Mouse (Mus musculus) CH12.LX (cell line): ENCODE results near the gene Tln2. TPM values are rescaled to one million over a fixed set of nuclear protein-coding genes. Genes with fewer than 3 reads are reported as not detected.

Experiments used
- DNase-seq: peaks from one replicate; pipeline ENCODE4 v3.0.0-alpha.2; 2013; ENCODE audit errors: extremely low read depth
- H3K27ac ChIP-seq: 2 replicates; pipeline ENCODE4 v1.5.1; 2012; ENCODE audit warnings: low read depth, mild to moderate bottlenecking, control low read depth, moderate library complexity; ENCODE audit not compliant: insufficient read depth
- H3K27me3 ChIP-seq: replicated peaks from 2 replicates; pipeline ENCODE3; 2012; ENCODE audit warnings: inconsistent platforms
- H3K36me3 ChIP-seq, 2 experiments: replicated peaks in 1 of 2; 2 replicates each; pipeline versions ENCODE3 to v1.6.1; 2012; ENCODE audit warnings: inconsistent platforms in 1 of 2, low read length in 1 of 2, mild to moderate bottlenecking in 1 of 2, mixed read lengths in 1 of 2, moderate library complexity in 1 of 2; ENCODE audit not compliant: control insufficient read depth in 1 of 2, insufficient read depth in 1 of 2
- H3K4me1 ChIP-seq, 2 experiments: 2 replicates each; pipeline ENCODE4 v1.6.1; 2012; ENCODE audit warnings: inconsistent platforms in 1 of 2, moderate library complexity in 1 of 2; ENCODE audit not compliant: insufficient read depth in 2 of 2, control insufficient read depth in 1 of 2
- H3K4me2 ChIP-seq: 2 replicates; pipeline ENCODE4 v1.6.1; 2012; ENCODE audit warnings: low read depth, mild to moderate bottlenecking, control low read depth; ENCODE audit not compliant: poor library complexity, insufficient read depth, severe bottlenecking
- H3K4me3 ChIP-seq, 3 experiments: fragments of 150-350 bp in 1 of 3; sonication (generic) in 1 of 3; replicated peaks in 1 of 3; 2 replicates each; pipeline versions ENCODE3 to v1.5.1; 2011 to 2012; ENCODE audit warnings: low read depth in 2 of 3, low read length in 2 of 3, mild to moderate bottlenecking in 2 of 3, moderate library complexity in 2 of 3, control low read depth in 1 of 3, improper control_type of control experiment in 1 of 3, inconsistent platforms in 1 of 3, mixed read lengths in 1 of 3; ENCODE audit not compliant: poor library complexity in 1 of 3
- H3K79me2 ChIP-seq: replicated peaks from 2 replicates; pipeline ENCODE4 v1.6.1; 2012; ENCODE audit warnings: mild to moderate bottlenecking, moderate library complexity; ENCODE audit not compliant: control insufficient read depth, poor library complexity, insufficient read depth, severe bottlenecking; ENCODE audit errors: extremely low read depth
- H3K9ac ChIP-seq: 2 replicates; pipeline ENCODE4 v1.6.1; 2012; ENCODE audit warnings: low read depth, mild to moderate bottlenecking, control low read depth, moderate library complexity; ENCODE audit not compliant: insufficient read depth
- H3K9me3 ChIP-seq: replicated peaks from 2 replicates; pipeline ENCODE3; 2012; ENCODE audit warnings: low read length, inconsistent platforms, mixed read lengths
- BHLHE40 ChIP-seq: IDR thresholded peaks from 2 replicates; pipeline ENCODE4 v1.6.1; 2011; ENCODE audit warnings: mild to moderate bottlenecking, low read depth, low read length, improper control_type of control experiment
- CHD2 ChIP-seq: IDR thresholded peaks from 2 replicates; pipeline ENCODE4 v1.6.1; 2011; ENCODE audit warnings: low read length, improper control_type of control experiment
- E2F4 ChIP-seq: IDR thresholded peaks from 2 replicates; pipeline ENCODE4 v1.6.1; 2011; ENCODE audit warnings: low read depth, low read length, improper control_type of control experiment; ENCODE audit not compliant: insufficient replicate concordance
- ELF1 ChIP-seq: IDR thresholded peaks from 2 replicates; pipeline ENCODE4 v1.6.1; 2014; ENCODE audit warnings: low read depth, mild to moderate bottlenecking, inconsistent platforms, low read length, improper control_type of control experiment
- EP300 ChIP-seq: IDR thresholded peaks from 2 replicates; pipeline ENCODE4 v1.6.1; 2011; ENCODE audit warnings: low read length, improper control_type of control experiment
- JUN ChIP-seq: IDR thresholded peaks from 2 replicates; pipeline ENCODE4 v1.6.1; 2011; ENCODE audit warnings: low read depth, mild to moderate bottlenecking, low read length, improper control_type of control experiment, moderate library complexity; ENCODE audit not compliant: insufficient read depth
- JUND ChIP-seq: conservative IDR thresholded peaks from 2 replicates; pipeline ENCODE4 v1.6.1; 2011; ENCODE audit warnings: low read depth, low read length, improper control_type of control experiment
- KAT2A ChIP-seq: IDR thresholded peaks from 2 replicates; pipeline ENCODE4 v1.6.1; 2012; ENCODE audit warnings: low read length, improper control_type of control experiment, inconsistent platforms; ENCODE audit not compliant: insufficient replicate concordance
- MEF2A ChIP-seq: IDR thresholded peaks from 2 replicates; pipeline ENCODE4 v1.6.1; 2014; ENCODE audit warnings: low read depth, mild to moderate bottlenecking, inconsistent platforms, low read length, improper control_type of control experiment, borderline replicate concordance
- MXI1 ChIP-seq: IDR thresholded peaks from 2 replicates; pipeline ENCODE4 v1.6.1; 2011; ENCODE audit warnings: mild to moderate bottlenecking, low read depth, low read length, improper control_type of control experiment
- MYC ChIP-seq: IDR thresholded peaks from 2 replicates; pipeline ENCODE4 v1.6.1; 2011; ENCODE audit warnings: low read depth, mild to moderate bottlenecking, improper control_type of control experiment, low read length
- NELFE ChIP-seq: IDR thresholded peaks from 2 replicates; pipeline ENCODE4 v1.6.1; 2011; ENCODE audit warnings: low read depth, low read length, improper control_type of control experiment
- PAX5 ChIP-seq: IDR thresholded peaks from 2 replicates; pipeline ENCODE4 v1.6.1; 2012; ENCODE audit warnings: low read length, inconsistent platforms, mixed read lengths
- POLR2AphosphoS2 ChIP-seq: IDR thresholded peaks from 2 replicates; pipeline ENCODE4 v1.6.1; 2011; ENCODE audit warnings: low read depth, low read length, improper control_type of control experiment
- TBP ChIP-seq: conservative IDR thresholded peaks from 2 replicates; pipeline ENCODE4 v1.6.1; 2011; ENCODE audit warnings: low read depth, low read length, improper control_type of control experiment
- UBTF ChIP-seq: IDR thresholded peaks from 2 replicates; pipeline ENCODE4 v1.6.1; 2012; ENCODE audit warnings: low read depth, mild to moderate bottlenecking, inconsistent platforms, low read length, improper control_type of control experiment, moderate library complexity
- USF1 ChIP-seq: IDR thresholded peaks from 2 replicates; pipeline ENCODE4 v1.6.1; 2014; ENCODE audit warnings: low read depth, mild to moderate bottlenecking, inconsistent platforms, low read length, improper control_type of control experiment
- USF2 ChIP-seq: conservative IDR thresholded peaks from 2 replicates; pipeline ENCODE4 v1.6.1; 2011; ENCODE audit warnings: low read depth, low read length, improper control_type of control experiment
- ZMIZ1 ChIP-seq: IDR thresholded peaks from 2 replicates; pipeline ENCODE4 v1.6.1; 2012; ENCODE audit warnings: low read depth, mild to moderate bottlenecking, inconsistent platforms, low read length, improper control_type of control experiment
- ZNF384 ChIP-seq: IDR thresholded peaks from 2 replicates; pipeline ENCODE4 v1.6.1; 2012; ENCODE audit warnings: low read depth, low read length, improper control_type of control experiment, inconsistent platforms
- dilution Hi-C: fragments of 300-500 bp; cut with MboI; formaldehyde crosslinking; loops from 2 replicates; pipeline ENCODE4 v1.14.3; 2020; ENCODE audit warnings: low sequenced_read_pairs; ENCODE audit not compliant: extremely low pct_unique_long_range_greater_than_20kb, extremely low pct_ligation_motif_present
- in situ Hi-C: fragments of 300-500 bp; cut with MboI; formaldehyde crosslinking; loops from 3 replicates; pipeline ENCODE4 v1.14.3; 2019; ENCODE audit warnings: low sequenced_read_pairs, low pct_ligation_motif_present, low pct_unique_long_range_greater_than_20kb, mixed read lengths
- polyA plus RNA-seq: library from polyadenylated mRNA; unstranded; fragments of >175 nt; gene quantifications from 2 replicates; pipeline ENCODE4 v1.2.1, GENCODE M21; 2012; ENCODE audit warnings: low read depth; ENCODE audit not compliant: insufficient read length
- total RNA-seq, 2 experiments: library from RNA; depleted of rRNA; stranded (reverse); fragments of 300-350 nt in 1 of 2; fragments of >200 nt in 1 of 2; gene quantifications; 2 replicates each; pipeline ENCODE4 v1.2.3; 2012 to 2014

Tln2 gene
- total and polyA plus RNA-seq, 3 experiments = 2.6 to 4.4 (median 4.4) TPM

- no peak overlapping the region for H3K4me2 ChIP-seq
- no peak for TF ChIP-seq KAT2A
- TF ChIP-seq, all 38 proteins: peak for 0
- no peaks in the 10 kb centered on the region for H3K9me3 ChIP-seq
- dilution Hi-C loops (no loop called here), in situ Hi-C loops (no loop called here)
- no peak for DNase-seq
- H3K79me2 ChIP-seq = no peaks in the 10 kb centered on the region
- H3K9ac ChIP-seq = no peak overlapping the region
- no peak overlapping the region for H3K27ac ChIP-seq
- no peak overlapping the region for H3K4me3 ChIP-seq
- no peaks in the 10 kb centered on the region for H3K36me3 ChIP-seq
- H3K4me1 ChIP-seq = no peaks in the 10 kb centered on the region
- no peaks in the 10 kb centered on the region for H3K27me3 ChIP-seq
These were observed 48.4 kb upstream of the Tln2 start for GRCm38 (mm10) chr9:67607786-67608366.

DNA sequence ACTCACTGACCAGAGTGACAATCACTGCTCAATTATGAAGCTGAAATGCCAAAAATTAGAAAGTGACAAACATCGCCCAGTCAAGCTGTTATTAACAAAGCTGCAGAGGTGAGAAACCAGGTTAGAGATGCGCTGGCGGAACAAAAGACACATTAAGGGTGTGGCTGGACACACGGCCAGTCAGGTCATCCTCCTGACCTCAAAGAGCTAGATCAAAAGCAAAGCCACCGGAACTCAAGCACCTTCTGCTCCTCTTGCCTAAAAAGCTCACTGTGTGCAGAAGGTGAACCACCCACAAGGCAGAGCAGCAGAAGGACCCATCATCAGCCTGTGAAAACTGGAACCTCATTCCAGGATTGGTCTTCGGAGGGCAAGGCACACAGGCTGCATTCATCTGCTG is 47.8 kb upstream of the Tln2 start:
- no peak for DNase-seq
- Histone ChIP-seq H3K27me3 (no peaks in the 10 kb centered on the region), H3K4me1 (no peaks in the 10 kb centered on the region), H3K9ac (no peak overlapping the region), H3K4me3 (no peak overlapping the region), H3K27ac (no peak overlapping the region), H3K4me2 (no peak overlapping the region), H3K79me2 (no peaks in the 10 kb centered on the region), H3K36me3 (no peaks in the 10 kb centered on the region), H3K9me3 (no peaks in the 10 kb centered on the region)
- in situ Hi-C loops = no loop called here
- TF ChIP-seq KAT2A (no peak), TBP (no peak), ZNF384 (no peak), ZMIZ1 (no peak), E2F4 (no peak), ELF1 (no peak), POLR2AphosphoS2 (no peak), JUN (no peak), MXI1 (no peak), USF2 (no peak), MYC (no peak), MEF2A (no peak), BHLHE40 (no peak), UBTF (no peak), JUND (no peak), NELFE (no peak), PAX5 (no peak), EP300 (no peak), USF1 (no peak), CHD2 (no peak)
- dilution Hi-C loops = no loop called here
